23 mouse cellular contexts compared by ENCODE assay signal in genomic region chr3:140554736-140555135, GRCm38 (mm10).
DNase-seq lines count a peak whose midpoint lies in the region; ATAC-seq and TF ChIP-seq lines count a peak whose summit lies in the region.
"Had no signal": no experiment of that assay in that cellular context is flagged by ENCODE, and none has a peak within 500 bp of the region (broad histone marks: within the 10 kb centered on the region; RNA-seq: fewer than 3 reads in every experiment).

No protein-coding gene starts in this region.

- no peaks in the 10 kb centered on the region for H3K9me3 ChIP-seq in lung, postnatal 0 days (ENCODE audit: low read length)
- H3K9me3 ChIP-seq in midbrain, postnatal 0 days (ENCODE audit: low read length): no peaks in the 10 kb centered on the region
- H3K9me3 ChIP-seq: G1E had no signal

- no peak overlapping the region for H3K27ac ChIP-seq in lung, postnatal 0 days (ENCODE audit: low read length)
- H3K27ac ChIP-seq in midbrain, postnatal 0 days (ENCODE audit: low read depth, low read length): no peak overlapping the region

- no peaks in the 10 kb centered on the region for H3K4me1 ChIP-seq in lung, postnatal 0 days (ENCODE audit: insufficient read depth, low read depth, low read length)
- no peaks in the 10 kb centered on the region for H3K4me1 ChIP-seq in lung, adult 2 months (ENCODE audit: control insufficient read depth, insufficient read depth, low read length)
- H3K4me1 ChIP-seq in midbrain, postnatal 0 days (ENCODE audit: insufficient read depth, low read length): no peaks in the 10 kb centered on the region

- no peak for TF ChIP-seq EP300 in lung, postnatal 0 days (IDR thresholded peaks at IDR 0.05)

- H3K4me2 ChIP-seq in lung, postnatal 0 days (replicated peaks; ENCODE audit: low read depth, low read length): no peak overlapping the region
- no peak overlapping the region for H3K4me2 ChIP-seq in midbrain, postnatal 0 days (ENCODE audit: low read depth, low read length, poor library complexity, severe bottlenecking)

- WGBS in lung, postnatal 0 days: 45% methylated on average over 3 of the region's 3 CpGs
- WGBS in lung, adult 2 months: 39% methylated on average over 3 of the region's 3 CpGs
- WGBS in midbrain, postnatal 0 days: 76% methylated on average over 3 of the region's 3 CpGs

- DNase-seq in lung, postnatal 0 days (ENCODE audit: low spot score): peak; percentile 8
- DNase-seq in lung, adult 2 months: no peak
- peak; percentile 67 for DNase-seq in Muller cell, postnatal 12 days (ENCODE audit: inconsistent ontology term)
- DNase-seq in retina, embryonic 14.5 days (ENCODE audit: low spot score): peak; percentile 70
- DNase-seq in retina, postnatal 1 day: peak; percentile 68
- DNase-seq in right cerebral cortex, postnatal 36 days (ENCODE audit: low spot score in 2 of 2): no peak
- DNase-seq in kidney, adult 18-20 months: no peak
- DNase-seq in midbrain, postnatal 0 days (ENCODE audit: low spot score): no peak
- DNase-seq: adrenal gland, adult 2 months; adrenal gland, adult 8-10 months; adrenal gland, postnatal 10 days; adrenal gland, postnatal 14 days; adrenal gland, postnatal 25 days; adrenal gland, postnatal 36 days; B cell, adult 2 months; cerebellum, adult 11 months; cerebellum, adult 11-12 months; cerebellum, adult 18-20 months had no signal

- no peaks in the 10 kb centered on the region for H3K36me3 ChIP-seq in lung, postnatal 0 days (ENCODE audit: insufficient read depth, low read length)
- no peaks in the 10 kb centered on the region for H3K36me3 ChIP-seq in midbrain, postnatal 0 days (ENCODE audit: insufficient read depth, low read length)
- H3K36me3 ChIP-seq: G1E had no signal

- no peak overlapping the region for H3K4me3 ChIP-seq in lung, postnatal 0 days (ENCODE audit: low read depth, low read length)
- H3K4me3 ChIP-seq in lung, adult 2 months (replicated peaks; ENCODE audit: extremely low read depth, low read depth, low read length): no peak overlapping the region
- no peak overlapping the region for H3K4me3 ChIP-seq in midbrain, postnatal 0 days (ENCODE audit: low read depth, low read length)

- H3K9ac ChIP-seq in lung, postnatal 0 days (replicated peaks; ENCODE audit: low read depth): no peak overlapping the region
- H3K9ac ChIP-seq in midbrain, postnatal 0 days (replicated peaks; ENCODE audit: low read length, poor library complexity, severe bottlenecking): no peak overlapping the region

- TF ChIP-seq POLR2A in lung, adult 2 months (IDR thresholded peaks at IDR 0.05; ENCODE audit: borderline replicate concordance, extremely low read depth, low read depth, low read length): no peak

- no peaks in the 10 kb centered on the region for H3K27me3 ChIP-seq in lung, postnatal 0 days (replicated peaks; ENCODE audit: insufficient read depth, low read length)
- no peaks in the 10 kb centered on the region for H3K27me3 ChIP-seq in midbrain, postnatal 0 days (ENCODE audit: insufficient read depth, low read length)
- H3K27me3 ChIP-seq: CH12.LX, Patski had no signal

- no peak for ATAC-seq in lung, postnatal 0 days
- no peak for ATAC-seq in midbrain, postnatal 0 days (ENCODE audit: low FRiP score)
- ATAC-seq: activated CD4-positive, CD25-positive, alpha-beta regulatory T cell, adult 4 months; CD4-positive, CD25-positive, alpha-beta regulatory T cell, adult 4 months; Patski had no signal

- no peak for TF ChIP-seq CTCF in lung, postnatal 0 days (IDR thresholded peaks at IDR 0.05)
- no peak for TF ChIP-seq CTCF in lung, adult 2 months (IDR thresholded peaks at IDR 0.05; ENCODE audit: insufficient read depth, low read length)
- no peak for TF ChIP-seq CTCF in midbrain, postnatal 0 days (IDR thresholded peaks at IDR 0.05)

Comparison
In these comparisons a context has a peak if more than half of its experiments do, and no peak if none do; other contexts are left out.
1. DNase-seq: peak in lung, postnatal 0 days (single experiment), Muller cell, postnatal 12 days (single experiment), retina, embryonic 14.5 days (single experiment) and retina, postnatal 1 day (single experiment); none in lung, adult 2 months (single experiment), right cerebral cortex, postnatal 36 days (0 of 2), kidney, adult 18-20 months (single experiment) and midbrain, postnatal 0 days (single experiment).